Mouse (Mus musculus): Measurements from ENCODE around the gene Btbd9.

Gene Btbd9

GRCm38 (mm10) chr17:30210936-30211335 is 365.4 kb downstream of the Btbd9 start:
- no peak for DNase-seq (ENCODE audit: low spot score)

GRCm38 (mm10) chr17:30210262-30210661 is 366.0 kb downstream of the Btbd9 start:
- no peak for DNase-seq (ENCODE audit: low spot score)

- DNase-seq (ENCODE audit: low spot score) = no peak
Measured at GRCm38 (mm10) chr17:30205062-30205825, 371.0 kb downstream of the Btbd9 start.

GRCm38 (mm10) chr17:30200283-30200682 is 376.0 kb downstream of the Btbd9 start:
- DNase-seq (ENCODE audit: low spot score) = no peak

- peak; percentile 40 for DNase-seq (ENCODE audit: low spot score)
Measured at GRCm38 (mm10) chr17:30199374-30200247, 376.7 kb downstream of the Btbd9 start.

- peak; percentile 43 for DNase-seq (ENCODE audit: low spot score)
Measured at GRCm38 (mm10) chr17:30198422-30198821, 377.9 kb downstream of the Btbd9 start.

- peak; percentile 37 for DNase-seq (ENCODE audit: low spot score)
Measured at GRCm38 (mm10) chr17:30197280-30198030, 378.8 kb downstream of the Btbd9 start.

- peak; percentile 40 for DNase-seq (ENCODE audit: low spot score)
Measured at GRCm38 (mm10) chr17:30196401-30197279, 379.6 kb downstream of the Btbd9 start.

- peak; percentile 38 for DNase-seq (ENCODE audit: low spot score)
Measured at GRCm38 (mm10) chr17:30195591-30196183, 380.6 kb downstream of the Btbd9 start.

- DNase-seq (ENCODE audit: low spot score) = peak; percentile 30
Measured at GRCm38 (mm10) chr17:30194629-30195445, 381.5 kb downstream of the Btbd9 start.

GRCm38 (mm10) chr17:30194091-30194490 is 382.2 kb downstream of the Btbd9 start:
- DNase-seq (ENCODE audit: low spot score) = no peak

GRCm38 (mm10) chr17:30193615-30194014 is 382.7 kb downstream of the Btbd9 start:
- DNase-seq (ENCODE audit: low spot score) = no peak

- peak; percentile 39 for DNase-seq (ENCODE audit: low spot score)
Measured at GRCm38 (mm10) chr17:30192416-30193005, 383.8 kb downstream of the Btbd9 start.

GRCm38 (mm10) chr17:30191097-30191640 is 385.1 kb downstream of the Btbd9 start:
- peak; percentile 35 for DNase-seq (ENCODE audit: low spot score)

GRCm38 (mm10) chr17:30188031-30188981 is 388.0 kb downstream of the Btbd9 start:
- DNase-seq (ENCODE audit: low spot score) = peak; percentile 36

GRCm38 (mm10) chr17:30187581-30187980 is 388.7 kb downstream of the Btbd9 start:
- DNase-seq (ENCODE audit: low spot score) = no peak

GRCm38 (mm10) chr17:30187154-30187553 is 389.1 kb downstream of the Btbd9 start:
- peak; percentile 32 for DNase-seq (ENCODE audit: low spot score)

GRCm38 (mm10) chr17:30183561-30183960 is 392.7 kb downstream of the Btbd9 start:
- DNase-seq (ENCODE audit: low spot score) = peak; percentile 26
